Mouse (Mus musculus): ENCODE data around the gene Agpat4. TPM values are rescaled to one million over a fixed set of nuclear protein-coding genes. Genes with fewer than 3 reads are reported as not detected.

The Agpat4 gene
- polyA plus RNA-seq, 1 experiment from 2014 or later, result 39.9 TPM

- Histone ChIP-seq H3K9me3 (no peaks in the 10 kb centered on the region), H3K4me3 (no peak overlapping the region), H3K27me3 (no peaks in the 10 kb centered on the region), H3K27ac (no peak overlapping the region), H3K36me3 (peaks cover 87% of the 10 kb centered on the region), H3K4me2 (no peak overlapping the region), H3K9ac (no peak overlapping the region), H3K4me1 (peaks cover 8% of the 10 kb centered on the region)
- 92% methylated on average over 7 of the region's 7 CpGs for WGBS
- no peak for ATAC-seq (ENCODE audit: insufficient number of reproducible peaks, insufficient read depth, low FRiP score, low TSS enrichment, low read depth)
These were observed 112.6 kb downstream of the Agpat4 start for GRCm38 (mm10) chr17:12231087-12231486.

GRCm38 (mm10) chr17:12232724-12233123 is 114.2 kb downstream of the Agpat4 start:
- Histone ChIP-seq H3K4me1 (no peaks in the 10 kb centered on the region), H3K9ac (no peak overlapping the region), H3K27ac (no peak overlapping the region), H3K4me3 (no peak overlapping the region), H3K36me3 (peaks cover 92% of the 10 kb centered on the region), H3K9me3 (no peaks in the 10 kb centered on the region), H3K4me2 (no peak overlapping the region), H3K27me3 (no peaks in the 10 kb centered on the region)
- 89% methylated on average over 6 of the region's 6 CpGs for WGBS
- ATAC-seq (ENCODE audit: insufficient number of reproducible peaks, insufficient read depth, low FRiP score, low TSS enrichment, low read depth), result no peak

DNA sequence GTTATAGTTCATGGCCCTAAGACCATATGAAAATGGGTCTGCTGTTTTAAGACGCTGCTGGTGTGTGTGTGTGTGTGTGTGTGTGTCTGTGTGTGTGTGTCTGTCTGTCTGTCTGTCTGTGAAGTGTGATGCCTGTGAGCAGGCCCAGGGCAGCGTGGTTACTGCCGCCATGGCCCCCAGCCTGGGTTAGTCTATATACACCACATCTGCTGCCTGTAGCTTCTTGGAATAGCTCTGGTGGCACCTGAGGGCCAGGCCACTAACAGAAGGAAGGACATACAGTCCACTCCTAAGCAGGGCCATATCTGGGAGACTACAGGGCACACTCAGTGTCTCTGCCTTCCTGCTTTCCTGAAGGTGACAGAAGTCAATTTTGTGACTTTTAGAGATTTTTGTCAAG is 122.2 kb downstream of the Agpat4 start:
- Histone ChIP-seq H3K36me3 (peaks cover 73% of the 10 kb centered on the region), H3K4me2 (no peak overlapping the region), H3K9me3 (no peaks in the 10 kb centered on the region), H3K9ac (no peak overlapping the region), H3K27me3 (no peaks in the 10 kb centered on the region), H3K27ac (no peak overlapping the region), H3K4me1 (no peaks in the 10 kb centered on the region), H3K4me3 (no peak overlapping the region)
- no peak for ATAC-seq (ENCODE audit: insufficient number of reproducible peaks, insufficient read depth, low FRiP score, low TSS enrichment, low read depth)
- WGBS, result 78% methylated on average over 3 of the region's 3 CpGs

DNA sequence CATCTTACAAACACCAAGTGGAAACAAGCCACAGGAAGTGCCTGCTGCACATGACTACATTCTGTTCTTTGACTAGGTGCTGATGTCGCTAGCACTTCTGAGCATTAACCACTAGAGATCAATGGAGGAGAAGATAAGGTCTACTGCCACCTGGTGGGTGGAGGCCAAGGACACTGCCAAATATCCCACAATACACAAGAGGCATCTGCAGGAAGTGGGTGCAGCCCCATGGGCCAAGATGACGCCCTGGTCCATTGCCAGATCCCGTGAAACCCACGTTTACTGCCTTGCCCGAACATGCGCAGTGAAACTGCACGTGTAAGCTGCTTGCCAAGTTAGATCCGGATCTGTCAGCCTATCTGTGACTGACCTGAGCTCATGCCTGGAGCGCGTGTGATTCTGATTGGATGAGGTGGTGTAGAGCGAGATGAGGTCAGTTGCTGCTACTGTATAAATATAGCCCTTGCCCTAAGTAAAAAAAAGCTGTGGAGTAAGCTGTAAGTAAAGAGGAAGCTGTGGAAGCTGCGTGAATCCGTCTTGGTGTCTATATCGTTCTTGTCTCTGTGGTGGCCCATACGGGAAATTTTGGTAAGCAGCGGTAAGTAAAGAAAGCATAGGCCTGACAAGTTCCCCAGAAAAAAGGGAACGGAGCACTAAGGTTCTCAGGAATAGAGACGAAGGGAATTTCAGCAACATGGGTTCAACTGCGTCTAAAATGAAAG is 131.4 kb downstream of the Agpat4 start:
- H3K4me2 ChIP-seq, result no peak overlapping the region
- no peak overlapping the region for H3K4me3 ChIP-seq
- H3K9me3 ChIP-seq, result peaks cover 9% of the 10 kb centered on the region
- WGBS, result 95% methylated on average over 19 of the region's 19 CpGs
- no peak overlapping the region for H3K9ac ChIP-seq
- no peaks in the 10 kb centered on the region for H3K4me1 ChIP-seq
- no peaks in the 10 kb centered on the region for H3K27me3 ChIP-seq
- ATAC-seq (ENCODE audit: insufficient number of reproducible peaks, insufficient read depth, low FRiP score, low TSS enrichment, low read depth), result no peak
- H3K36me3 ChIP-seq, result peaks cover 83% of the 10 kb centered on the region
- H3K27ac ChIP-seq, result no peak overlapping the region

DNA sequence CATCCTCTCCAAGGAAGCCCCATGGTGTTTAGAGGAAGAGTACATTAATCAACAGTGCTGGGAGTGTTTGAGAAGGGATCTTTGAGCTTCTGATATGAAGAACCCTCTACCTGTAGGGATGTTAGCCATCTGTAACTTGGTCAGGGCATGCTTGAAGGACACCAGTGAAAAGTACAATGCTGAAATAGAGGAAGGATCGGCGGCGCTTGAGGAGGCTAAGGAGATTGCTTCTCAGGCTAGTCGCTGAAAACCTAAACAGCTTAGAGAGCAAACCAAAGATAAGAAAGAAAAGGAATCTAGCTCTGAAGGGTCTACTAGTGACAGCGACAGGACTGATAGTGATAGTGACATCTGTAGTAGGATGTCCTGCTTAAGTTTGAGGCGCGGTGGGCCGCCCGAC is 132.1 kb downstream of the Agpat4 start:
- Histone ChIP-seq H3K4me2 (no peak overlapping the region), H3K9me3 (peaks cover 9% of the 10 kb centered on the region), H3K36me3 (peaks cover 87% of the 10 kb centered on the region), H3K4me3 (no peak overlapping the region), H3K9ac (no peak overlapping the region), H3K4me1 (no peaks in the 10 kb centered on the region), H3K27me3 (no peaks in the 10 kb centered on the region), H3K27ac (no peak overlapping the region)
- 98% methylated on average over 9 of the region's 9 CpGs for WGBS
- no peak for ATAC-seq (ENCODE audit: insufficient number of reproducible peaks, insufficient read depth, low FRiP score, low TSS enrichment, low read depth)

- H3K9ac ChIP-seq, result no peak overlapping the region
- WGBS, result 95% methylated on average over 11 of the region's 11 CpGs
- no peaks in the 10 kb centered on the region for H3K27me3 ChIP-seq
- H3K36me3 ChIP-seq, result peaks cover 97% of the 10 kb centered on the region
- ATAC-seq (ENCODE audit: insufficient number of reproducible peaks, insufficient read depth, low FRiP score, low TSS enrichment, low read depth), result no peak
- no peak overlapping the region for H3K4me3 ChIP-seq
- no peak overlapping the region for H3K27ac ChIP-seq
- peaks cover 9% of the 10 kb centered on the region for H3K9me3 ChIP-seq
- no peak overlapping the region for H3K4me2 ChIP-seq
- no peaks in the 10 kb centered on the region for H3K4me1 ChIP-seq
These were observed 137.6 kb downstream of the Agpat4 start for GRCm38 (mm10) chr17:12256142-12256541.

- Histone ChIP-seq H3K4me2 (no peak overlapping the region), H3K27ac (no peak overlapping the region), H3K27me3 (no peaks in the 10 kb centered on the region), H3K9ac (no peak overlapping the region), H3K9me3 (no peaks in the 10 kb centered on the region), H3K4me1 (peaks cover 9% of the 10 kb centered on the region), H3K4me3 (no peak overlapping the region), H3K36me3 (peaks cover 80% of the 10 kb centered on the region)
- 74% methylated on average over 6 of the region's 6 CpGs for WGBS
- no peak for ATAC-seq (ENCODE audit: insufficient number of reproducible peaks, insufficient read depth, low FRiP score, low TSS enrichment, low read depth)
These were observed 140.0 kb downstream of the Agpat4 start for GRCm38 (mm10) chr17:12258517-12258916.

DNA sequence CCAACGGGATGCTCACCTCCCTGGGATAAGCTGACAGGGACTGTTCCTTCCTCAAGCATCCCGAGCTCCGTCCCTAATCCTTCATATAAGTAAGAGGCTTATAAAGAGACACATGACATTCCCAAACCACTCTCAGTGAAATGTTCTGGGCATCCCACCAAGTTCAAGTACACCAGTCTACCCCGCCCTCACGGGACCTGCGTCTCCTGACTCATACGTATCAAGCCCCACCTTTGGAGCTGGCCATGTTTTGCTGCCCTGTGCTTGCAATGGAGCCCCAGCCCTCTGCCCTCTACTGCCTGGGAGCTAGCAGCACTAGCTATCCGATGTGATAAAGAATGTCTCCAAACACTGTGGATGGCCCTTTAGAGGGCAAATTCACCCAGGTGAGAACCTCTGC is 141.5 kb downstream of the Agpat4 start:
- Histone ChIP-seq H3K36me3 (peaks cover 66% of the 10 kb centered on the region), H3K9me3 (no peaks in the 10 kb centered on the region), H3K4me1 (peaks cover 13% of the 10 kb centered on the region), H3K27me3 (no peaks in the 10 kb centered on the region), H3K27ac (no peak overlapping the region), H3K9ac (no peak overlapping the region), H3K4me2 (no peak overlapping the region), H3K4me3 (no peak overlapping the region)
- ATAC-seq (ENCODE audit: insufficient number of reproducible peaks, insufficient read depth, low FRiP score, low TSS enrichment, low read depth), result no peak
- WGBS, result 87% methylated on average over 8 of the region's 8 CpGs

- no peak overlapping the region for H3K27ac ChIP-seq
- no peak for ATAC-seq (ENCODE audit: insufficient number of reproducible peaks, insufficient read depth, low FRiP score, low TSS enrichment, low read depth)
- no peak overlapping the region for H3K4me3 ChIP-seq
These were observed 142.9 kb downstream of the Agpat4 start for GRCm38 (mm10) chr17:12261376-12261775.

GRCm38 (mm10) chr17:12261887-12262286 is 143.4 kb downstream of the Agpat4 start:
- no peaks in the 10 kb centered on the region for H3K27me3 ChIP-seq
- H3K9me3 ChIP-seq, result no peaks in the 10 kb centered on the region
- H3K9ac ChIP-seq, result no peak overlapping the region
- H3K27ac ChIP-seq, result no peak overlapping the region
- no peak for ATAC-seq (ENCODE audit: insufficient number of reproducible peaks, insufficient read depth, low FRiP score, low TSS enrichment, low read depth)
- no peak overlapping the region for H3K4me3 ChIP-seq
- peaks cover 47% of the 10 kb centered on the region for H3K36me3 ChIP-seq
- H3K4me2 ChIP-seq, result no peak overlapping the region
- WGBS, result 65% methylated on average over 2 of the region's 2 CpGs
- peaks cover 28% of the 10 kb centered on the region for H3K4me1 ChIP-seq

More at GRCm38 (mm10) chr17:12261376-12261775, 142.9 kb downstream of the Agpat4 start:
- no peaks in the 10 kb centered on the region for H3K27me3 ChIP-seq
- H3K4me1 ChIP-seq, result peaks cover 23% of the 10 kb centered on the region
- H3K9ac ChIP-seq, result no peak overlapping the region
- no peaks in the 10 kb centered on the region for H3K9me3 ChIP-seq
- H3K4me2 ChIP-seq, result no peak overlapping the region
- H3K36me3 ChIP-seq, result peaks cover 52% of the 10 kb centered on the region
- WGBS, result 88% methylated on average over 7 of the region's 7 CpGs

GRCm38 (mm10) chr17:12262851-12263250 is 144.3 kb downstream of the Agpat4 start:
- no peaks in the 10 kb centered on the region for H3K9me3 ChIP-seq
- no peak for ATAC-seq (ENCODE audit: insufficient number of reproducible peaks, insufficient read depth, low FRiP score, low TSS enrichment, low read depth)
- H3K27me3 ChIP-seq, result no peaks in the 10 kb centered on the region
- H3K36me3 ChIP-seq, result peaks cover 37% of the 10 kb centered on the region
- H3K9ac ChIP-seq, result peak overlapping the region; percentile 32; the same call in 1 of the 2 replicates
- peaks cover 34% of the 10 kb centered on the region for H3K4me1 ChIP-seq
- H3K4me3 ChIP-seq, result no peak overlapping the region
- WGBS, result 85% methylated on average over 8 of the region's 8 CpGs
- H3K27ac ChIP-seq, result peak overlapping the region; percentile 63
- H3K4me2 ChIP-seq, result no peak overlapping the region

DNA sequence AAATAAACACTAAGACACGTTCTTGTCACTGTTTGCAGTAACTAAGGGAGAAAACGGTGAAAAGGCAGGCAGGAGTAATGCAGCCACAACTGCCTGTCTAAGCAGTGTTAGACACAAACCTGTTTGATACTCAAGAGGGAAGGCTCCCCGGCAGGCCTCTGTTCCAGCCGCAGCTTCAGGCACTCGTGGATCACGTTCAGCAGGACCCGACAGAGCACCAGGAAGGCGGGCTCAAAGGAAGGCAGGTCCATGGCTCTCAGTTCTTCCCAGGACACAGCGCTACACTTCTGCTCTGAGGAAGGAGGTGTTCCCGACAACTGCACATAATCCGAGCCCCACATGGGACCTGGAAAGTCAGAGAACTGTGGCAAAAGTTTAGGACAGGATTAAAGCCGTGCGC is 145.3 kb downstream of the Agpat4 start:
- Histone ChIP-seq H3K9me3 (no peaks in the 10 kb centered on the region), H3K36me3 (peaks cover 32% of the 10 kb centered on the region), H3K4me3 (no peak overlapping the region), H3K4me2 (no peak overlapping the region), H3K4me1 (peaks cover 37% of the 10 kb centered on the region), H3K9ac (no peak overlapping the region), H3K27ac (no peak overlapping the region; the same call in 1 of the 2 replicates), H3K27me3 (no peaks in the 10 kb centered on the region)
- 69% methylated on average over 13 of the region's 13 CpGs for WGBS
- ATAC-seq (ENCODE audit: insufficient number of reproducible peaks, insufficient read depth, low FRiP score, low TSS enrichment, low read depth), result no peak
